Mouse (Mus musculus) liver, embryonic 15.5 days (tissue): ENCODE measurements around the gene Wdr48. TPM values are rescaled to one million over a fixed set of nuclear protein-coding genes. Genes with fewer than 3 reads are reported as not detected.

Source experiments
- ATAC-seq: fragments of 200-750 bp; cut with Nextera tagmentation; 2 replicates; pipeline ENCODE4 v1.8.0; 2017; ENCODE audit warnings: moderate number of reproducible peaks, mild to moderate bottlenecking, moderate library complexity; ENCODE audit not compliant: insufficient read depth
- H3K27ac ChIP-seq: fragments of 300-500 bp; sonication (generic); replicated peaks from 2 replicates; pipeline ENCODE4 v1.5.1; 2015; ENCODE audit warnings: mild to moderate bottlenecking, inconsistent platforms
- H3K27me3 ChIP-seq: fragments of 300-500 bp; sonication (generic); 2 replicates; pipeline ENCODE4 v1.6.1; 2015; ENCODE audit warnings: mild to moderate bottlenecking, inconsistent platforms
- H3K36me3 ChIP-seq: fragments of 300-500 bp; sonication (generic); replicated peaks from 2 replicates; pipeline ENCODE4 v1.6.1; 2015; ENCODE audit warnings: moderate library complexity, mild to moderate bottlenecking, inconsistent platforms
- H3K4me1 ChIP-seq: fragments of 300-500 bp; sonication (generic); replicated peaks from 2 replicates; pipeline ENCODE4 v1.6.1; 2015; ENCODE audit warnings: inconsistent platforms
- H3K4me2 ChIP-seq: fragments of 300-500 bp; sonication (generic); 2 replicates; pipeline ENCODE4 v1.6.1; 2015; ENCODE audit warnings: moderate library complexity, mild to moderate bottlenecking, inconsistent platforms
- H3K4me3 ChIP-seq: fragments of 300-500 bp; sonication (generic); replicated peaks from 2 replicates; pipeline ENCODE4 v1.5.1; 2015; ENCODE audit warnings: mild to moderate bottlenecking, inconsistent platforms
- H3K9ac ChIP-seq: fragments of 300-500 bp; sonication (generic); 2 replicates; pipeline ENCODE4 v1.6.1; 2015; ENCODE audit warnings: moderate library complexity, mild to moderate bottlenecking, inconsistent platforms
- H3K9me3 ChIP-seq: fragments of 300-500 bp; sonication (generic); replicated peaks from 2 replicates; pipeline ENCODE4 v1.6.1; 2016; ENCODE audit warnings: inconsistent platforms
- WGBS: fragments of 180-500 bp; shearing (Covaris S2); methylation state at CpG from one replicate; pipeline ENCODE4 v1.1.7; 2015; ENCODE audit warnings: mixed read lengths; ENCODE audit not compliant: insufficient replicate concordance; 5-methylcytosine and 5-hydroxymethylcytosine counted together
- polyA plus RNA-seq: library from polyadenylated mRNA; unstranded; fragments of >200 nt; fragmentation: Nextera tagmentation; extraction: Ambion mirVana; gene quantifications from 2 replicates; pipeline ENCODE4 v1.2.1, GENCODE M21; 2015

Wdr48 gene
- polyA plus RNA-seq, 1 experiment from 2014 or later = 21.4 TPM

- Histone ChIP-seq H3K9me3 (no peaks in the 10 kb centered on the region), H3K9ac (no peak overlapping the region), H3K27ac (no peak overlapping the region), H3K27me3 (no peaks in the 10 kb centered on the region), H3K36me3 (no peaks in the 10 kb centered on the region), H3K4me3 (no peak overlapping the region), H3K4me1 (peaks cover 17% of the 10 kb centered on the region), H3K4me2 (no peak overlapping the region)
- WGBS = 48% methylated on average over 2 of the region's 2 CpGs
- no peak for ATAC-seq
These were observed 4.0 kb upstream of the Wdr48 start for GRCm38 (mm10) chr9:119890692-119891091.

- Histone ChIP-seq H3K9me3 (no peaks in the 10 kb centered on the region), H3K9ac (no peak overlapping the region), H3K27ac (no peak overlapping the region), H3K27me3 (no peaks in the 10 kb centered on the region), H3K4me2 (peak overlapping the region; percentile 85), H3K36me3 (peaks cover 8% of the 10 kb centered on the region; the same call in 1 of the 2 replicates), H3K4me3 (no peak overlapping the region), H3K4me1 (peaks cover 39% of the 10 kb centered on the region)
- ATAC-seq = no peak
- 81% methylated on average over 5 of the region's 5 CpGs for WGBS
These were observed 797 bp upstream of the Wdr48 start for GRCm38 (mm10) chr9:119893881-119894280.

- peak overlapping the region; percentile 89 for H3K4me3 ChIP-seq
- ATAC-seq = peak; percentile 85
- peaks cover 10% of the 10 kb centered on the region; the same call in 1 of the 2 replicates for H3K36me3 ChIP-seq
- peak overlapping the region; percentile 85 for H3K9ac ChIP-seq
- H3K4me1 ChIP-seq = peaks cover 39% of the 10 kb centered on the region
- no peaks in the 10 kb centered on the region for H3K27me3 ChIP-seq
- no peaks in the 10 kb centered on the region for H3K9me3 ChIP-seq
- under 1% methylated on average over 66 of the region's 71 CpGs for WGBS
- peak overlapping the region; percentile 86 for H3K27ac ChIP-seq
- H3K4me2 ChIP-seq = peak overlapping the region; percentile 85
These were observed 503 bp downstream of the Wdr48 start for GRCm38 (mm10) chr9:119895040-119895721.

GRCm38 (mm10) chr9:119899446-119899845 is 4.8 kb downstream of the Wdr48 start:
- Histone ChIP-seq H3K27me3 (no peaks in the 10 kb centered on the region), H3K4me1 (peaks cover 29% of the 10 kb centered on the region), H3K9ac (no peak overlapping the region), H3K9me3 (no peaks in the 10 kb centered on the region), H3K27ac (no peak overlapping the region), H3K4me3 (no peak overlapping the region), H3K4me2 (no peak overlapping the region), H3K36me3 (peaks cover 34% of the 10 kb centered on the region)
- ATAC-seq = no peak
- 83% methylated on average over 2 of the region's 2 CpGs for WGBS

GRCm38 (mm10) chr9:119902410-119903151 is 7.9 kb downstream of the Wdr48 start:
- H3K36me3 ChIP-seq = peaks cover 62% of the 10 kb centered on the region
- H3K9me3 ChIP-seq = no peaks in the 10 kb centered on the region
- 80% methylated on average over 12 of the region's 12 CpGs for WGBS
- H3K27me3 ChIP-seq = no peaks in the 10 kb centered on the region
- ATAC-seq = no peak
- no peak overlapping the region for H3K4me3 ChIP-seq
- H3K4me2 ChIP-seq = no peak overlapping the region
- H3K27ac ChIP-seq = no peak overlapping the region
- H3K4me1 ChIP-seq = 0 out of 2 replicates have a peak, but pooled peaks cover 8% of the 10 kb centered on the region
- no peak overlapping the region for H3K9ac ChIP-seq

GRCm38 (mm10) chr9:119908708-119909107 is 14.0 kb downstream of the Wdr48 start:
- no peak for ATAC-seq
- H3K4me1 ChIP-seq = no peaks in the 10 kb centered on the region
- 80% methylated on average over 3 of the region's 3 CpGs for WGBS
- H3K9ac ChIP-seq = no peak overlapping the region
- peaks cover 96% of the 10 kb centered on the region for H3K36me3 ChIP-seq
- no peak overlapping the region for H3K4me2 ChIP-seq
- no peaks in the 10 kb centered on the region for H3K27me3 ChIP-seq
- no peaks in the 10 kb centered on the region for H3K9me3 ChIP-seq
- H3K27ac ChIP-seq = no peak overlapping the region
- H3K4me3 ChIP-seq = no peak overlapping the region

GRCm38 (mm10) chr9:119909931-119910330 is 15.3 kb downstream of the Wdr48 start:
- no peaks in the 10 kb centered on the region for H3K27me3 ChIP-seq
- no peak overlapping the region for H3K4me2 ChIP-seq
- no peak overlapping the region for H3K9ac ChIP-seq
- ATAC-seq = no peak
- no peak overlapping the region for H3K27ac ChIP-seq
- no peak overlapping the region for H3K4me3 ChIP-seq
- H3K4me1 ChIP-seq = no peaks in the 10 kb centered on the region
- no peaks in the 10 kb centered on the region for H3K9me3 ChIP-seq
- peaks cover 96% of the 10 kb centered on the region for H3K36me3 ChIP-seq
- 73% methylated on average over 3 of the region's 3 CpGs for WGBS

- no peak for ATAC-seq
- Histone ChIP-seq H3K4me1 (no peaks in the 10 kb centered on the region), H3K27me3 (no peaks in the 10 kb centered on the region), H3K36me3 (peaks cover 96% of the 10 kb centered on the region), H3K9ac (no peak overlapping the region), H3K4me2 (no peak overlapping the region), H3K4me3 (no peak overlapping the region), H3K9me3 (no peaks in the 10 kb centered on the region), H3K27ac (no peak overlapping the region)
- 72% methylated on average over 13 of the region's 13 CpGs for WGBS
These were observed 18.6 kb downstream of the Wdr48 start for GRCm38 (mm10) chr9:119913087-119913838.

- Histone ChIP-seq H3K27me3 (no peaks in the 10 kb centered on the region), H3K4me1 (no peaks in the 10 kb centered on the region), H3K4me3 (no peak overlapping the region), H3K9me3 (no peaks in the 10 kb centered on the region), H3K4me2 (no peak overlapping the region), H3K27ac (no peak overlapping the region), H3K9ac (no peak overlapping the region), H3K36me3 (peaks cover 92% of the 10 kb centered on the region)
- ATAC-seq = no peak
- 70% methylated on average over 1 of the region's 1 CpGs for WGBS
These were observed 25.2 kb downstream of the Wdr48 start for GRCm38 (mm10) chr9:119919858-119920257.

- ATAC-seq = no peak
- Histone ChIP-seq H3K27ac (no peak overlapping the region), H3K36me3 (peaks cover 94% of the 10 kb centered on the region), H3K27me3 (no peaks in the 10 kb centered on the region), H3K4me1 (no peaks in the 10 kb centered on the region), H3K9me3 (no peaks in the 10 kb centered on the region), H3K9ac (no peak overlapping the region), H3K4me2 (no peak overlapping the region), H3K4me3 (no peak overlapping the region)
- WGBS = 63% methylated on average over 4 of the region's 4 CpGs
These were observed 28.8 kb downstream of the Wdr48 start for GRCm38 (mm10) chr9:119923462-119923861.

- 39% methylated on average over 16 of the region's 16 CpGs for WGBS
- Histone ChIP-seq H3K9ac (no peak overlapping the region), H3K4me2 (no peak overlapping the region), H3K27me3 (no peaks in the 10 kb centered on the region), H3K4me1 (no peaks in the 10 kb centered on the region), H3K4me3 (no peak overlapping the region), H3K36me3 (peaks cover 95% of the 10 kb centered on the region), H3K9me3 (no peaks in the 10 kb centered on the region), H3K27ac (no peak overlapping the region)
- peak; percentile 26; the same call in 1 of the 2 replicates for ATAC-seq
These were observed 30.5 kb downstream of the Wdr48 start for GRCm38 (mm10) chr9:119925120-119925657.
